Comparison of ENCODE assay signal across 13 mouse cellular contexts in genomic region chr13:52345375-52346026, GRCm38 (mm10).
A peak's percentile ranks its signal among the peaks of the same experiment; 100 is the strongest.
DNase-seq lines count a peak whose midpoint lies in the region; ATAC-seq lines count a peak whose summit lies in the region.
"Had no signal": no experiment of that assay in that cellular context is flagged by ENCODE, and none has a peak within 500 bp of the region (broad histone marks: within the 10 kb centered on the region; RNA-seq: fewer than 3 reads in every experiment).

No protein-coding gene starts in this region.

- H3K27ac ChIP-seq in heart, embryonic 12.5 days (ENCODE audit: poor library complexity, severe bottlenecking) = no peak overlapping the region
- no peak overlapping the region for H3K27ac ChIP-seq in lung, embryonic 16.5 days (ENCODE audit: low read length)
- H3K27ac ChIP-seq in midbrain, embryonic 14.5 days (replicated peaks; ENCODE audit: low read depth, low read length) = no peak overlapping the region
- H3K27ac ChIP-seq: heart, adult 2 months; hindbrain, embryonic 15.5 days; kidney, embryonic 15.5 days had no signal

- peak; percentile 89 for DNase-seq in heart, adult 11 months
- no peak for DNase-seq in lung, postnatal 36 days
- peak; percentile 40 for DNase-seq in adipocyte (ENCODE audit: low spot score)
- peak; percentile 52 for DNase-seq in left cerebral cortex, postnatal 4 days
- DNase-seq in adrenal gland, postnatal 4 days (ENCODE audit: low spot score in 2 of 2) = no peak
- DNase-seq in midbrain, embryonic 14.5 days = no peak
- DNase-seq: adrenal gland, postnatal 25 days; heart, adult 2 months had no signal

- intact Hi-C loops in left cerebral cortex, postnatal 4 days (cut with DNase I) = no loop called here

- H3K9me3 ChIP-seq in heart, embryonic 12.5 days (replicated peaks) = no peaks in the 10 kb centered on the region
- H3K9me3 ChIP-seq in lung, embryonic 16.5 days (ENCODE audit: control insufficient read depth, low read length) = no peaks in the 10 kb centered on the region
- H3K9me3 ChIP-seq in midbrain, embryonic 14.5 days (ENCODE audit: control insufficient read depth, low read length) = no peaks in the 10 kb centered on the region
- H3K9me3 ChIP-seq: hindbrain, embryonic 15.5 days; kidney, embryonic 15.5 days had no signal

- H3K36me3 ChIP-seq in heart, embryonic 12.5 days = no peaks in the 10 kb centered on the region
- no peaks in the 10 kb centered on the region for H3K36me3 ChIP-seq in lung, embryonic 16.5 days (ENCODE audit: control insufficient read depth, insufficient read depth, low read length)
- H3K36me3 ChIP-seq in midbrain, embryonic 14.5 days (ENCODE audit: control insufficient read depth, insufficient read depth, low read length) = no peaks in the 10 kb centered on the region
- H3K36me3 ChIP-seq: hindbrain, embryonic 15.5 days; kidney, embryonic 15.5 days had no signal

- H3K4me2 ChIP-seq in heart, embryonic 12.5 days = no peak overlapping the region
- no peak overlapping the region for H3K4me2 ChIP-seq in lung, embryonic 16.5 days (ENCODE audit: low read depth, low read length)
- no peak overlapping the region for H3K4me2 ChIP-seq in midbrain, embryonic 14.5 days (ENCODE audit: low read length)
- H3K4me2 ChIP-seq: hindbrain, embryonic 15.5 days; kidney, embryonic 15.5 days had no signal

- no peak overlapping the region for H3K4me3 ChIP-seq in heart, embryonic 12.5 days
- no peak overlapping the region for H3K4me3 ChIP-seq in lung, embryonic 16.5 days (ENCODE audit: low read length)
- H3K4me3 ChIP-seq in midbrain, embryonic 14.5 days (replicated peaks; ENCODE audit: low read depth, low read length) = no peak overlapping the region
- H3K4me3 ChIP-seq: heart, adult 2 months; hindbrain, embryonic 15.5 days; kidney, embryonic 15.5 days had no signal

- no peaks in the 10 kb centered on the region for H3K4me1 ChIP-seq in heart, embryonic 12.5 days (replicated peaks)
- H3K4me1 ChIP-seq in lung, embryonic 16.5 days (replicated peaks; ENCODE audit: control insufficient read depth, insufficient read depth, low read length) = no peaks in the 10 kb centered on the region
- no peaks in the 10 kb centered on the region for H3K4me1 ChIP-seq in midbrain, embryonic 14.5 days (ENCODE audit: control insufficient read depth, insufficient read depth, low read length)
- H3K4me1 ChIP-seq: hindbrain, embryonic 15.5 days; kidney, embryonic 15.5 days had no signal

- WGBS in heart, embryonic 12.5 days = 49% methylated on average over 13 of the region's 13 CpGs
- WGBS in lung, embryonic 16.5 days = 47% methylated on average over 13 of the region's 13 CpGs
- 68% methylated on average over 13 of the region's 13 CpGs for WGBS in midbrain, embryonic 14.5 days

- H3K9ac ChIP-seq in heart, embryonic 12.5 days = no peak overlapping the region
- no peak overlapping the region for H3K9ac ChIP-seq in lung, embryonic 16.5 days (ENCODE audit: low read length)
- no peak overlapping the region for H3K9ac ChIP-seq in midbrain, embryonic 14.5 days (replicated peaks; ENCODE audit: low read length)
- H3K9ac ChIP-seq: hindbrain, embryonic 15.5 days; kidney, embryonic 15.5 days had no signal

- no peak for ATAC-seq in heart, embryonic 12.5 days (ENCODE audit: insufficient number of reproducible peaks, low FRiP score)
- ATAC-seq in lung, embryonic 16.5 days (ENCODE audit: low read depth) = peak; percentile 31; the same call in 1 of the 2 replicates
- ATAC-seq in midbrain, embryonic 14.5 days (ENCODE audit: low FRiP score, low TSS enrichment) = no peak

- H3K27me3 ChIP-seq in heart, embryonic 12.5 days (replicated peaks) = no peaks in the 10 kb centered on the region
- H3K27me3 ChIP-seq in lung, embryonic 16.5 days (ENCODE audit: control insufficient read depth, insufficient read depth, low read depth, low read length) = no peaks in the 10 kb centered on the region
- no peaks in the 10 kb centered on the region for H3K27me3 ChIP-seq in midbrain, embryonic 14.5 days (ENCODE audit: control insufficient read depth, insufficient read depth, low read length)
- H3K27me3 ChIP-seq: CH12.LX; hindbrain, embryonic 15.5 days; kidney, embryonic 15.5 days had no signal

Comparison
In these comparisons a context has a peak if more than half of its experiments do, and no peak if none do; other contexts are left out.
1. DNase-seq: peak in heart, adult 11 months (single experiment), adipocyte (single experiment) and left cerebral cortex, postnatal 4 days (single experiment); none in lung, postnatal 36 days (single experiment), adrenal gland, postnatal 4 days (0 of 2) and midbrain, embryonic 14.5 days (single experiment).